27 mouse cellular contexts compared by ENCODE assay signal in genomic region chr2:67730771-67731170, GRCm38 (mm10).
DNase-seq lines count a peak whose midpoint lies in the region; ATAC-seq lines count a peak whose summit lies in the region.
"Had no signal": no experiment of that assay in that cellular context is flagged by ENCODE, and none has a peak within 500 bp of the region (broad histone marks: within the 10 kb centered on the region; RNA-seq: fewer than 3 reads in every experiment).

No protein-coding gene starts in this region.

- H3K4me3 ChIP-seq in hindbrain, embryonic 16.5 days (ENCODE audit: low read length), result no peak overlapping the region
- H3K4me3 ChIP-seq in hindbrain, embryonic 14.5 days (replicated peaks; ENCODE audit: low read length), result no peak overlapping the region
- no peak overlapping the region for H3K4me3 ChIP-seq in midbrain, embryonic 15.5 days
- no peak overlapping the region for H3K4me3 ChIP-seq in midbrain, embryonic 13.5 days (replicated peaks)
- H3K4me3 ChIP-seq: embryonic facial prominence, embryonic 13.5 days; erythroblast, embryonic 14.5 days; kidney, embryonic 15.5 days; limb, embryonic 12.5 days; neural tube, embryonic 15.5 days had no signal

- ATAC-seq in hindbrain, embryonic 16.5 days, result peak; percentile 63; the same call in 1 of the 2 replicates
- no peak for ATAC-seq in hindbrain, embryonic 14.5 days (ENCODE audit: low FRiP score)
- ATAC-seq in midbrain, embryonic 15.5 days (replicated peaks), result 0 out of 2 replicates have a peak, but pooled peaks have one; percentile 14
- ATAC-seq in midbrain, embryonic 13.5 days, result no peak
- ATAC-seq: liver, postnatal 0 days had no signal

- H3K4me1 ChIP-seq in hindbrain, embryonic 16.5 days (ENCODE audit: control insufficient read depth, insufficient read depth, low read depth, low read length), result no peaks in the 10 kb centered on the region
- peaks cover 3% of the 10 kb centered on the region; the same call in 1 of the 2 replicates for H3K4me1 ChIP-seq in hindbrain, embryonic 14.5 days (replicated peaks; ENCODE audit: control insufficient read depth, insufficient read depth, low read length)
- H3K4me1 ChIP-seq in midbrain, embryonic 15.5 days, result no peaks in the 10 kb centered on the region; the same call in 1 of the 2 replicates
- H3K4me1 ChIP-seq in midbrain, embryonic 13.5 days (replicated peaks), result no peaks in the 10 kb centered on the region
- H3K4me1 ChIP-seq: embryonic facial prominence, embryonic 13.5 days; kidney, embryonic 15.5 days; limb, embryonic 12.5 days had no signal

- peak; percentile 33 to 38 for DNase-seq in cerebellum, postnatal 10 days
- no peak for DNase-seq in cerebellum, adult 8-10 months
- no peak for DNase-seq in hindbrain, embryonic 14.5 days (ENCODE audit: low spot score)
- DNase-seq in retina, postnatal 1 day, result peak; percentile 37
- DNase-seq in right cerebral cortex, postnatal 4 days, result no peak
- DNase-seq: adrenal gland, postnatal 14 days; cerebellum, adult 11 months; cerebellum, postnatal 36 days; embryo, embryonic 11 days; gastrocnemius, postnatal 14 days; heart, adult 11 months; kidney, adult 11 months; kidney, postnatal 36 days; liver, postnatal 0 days; lung, postnatal 10 days; right cerebral cortex, postnatal 14 days; spleen, adult 18-20 months had no signal

- 60% methylated on average over 2 of the region's 2 CpGs for WGBS in hindbrain, embryonic 16.5 days
- 69% methylated on average over 2 of the region's 2 CpGs for WGBS in hindbrain, embryonic 14.5 days
- WGBS in midbrain, embryonic 15.5 days, result 61% methylated on average over 2 of the region's 2 CpGs
- 75% methylated on average over 2 of the region's 2 CpGs for WGBS in midbrain, embryonic 13.5 days

- no peak overlapping the region for H3K27ac ChIP-seq in hindbrain, embryonic 16.5 days (ENCODE audit: low read depth, low read length)
- H3K27ac ChIP-seq in hindbrain, embryonic 14.5 days, result no peak overlapping the region
- H3K27ac ChIP-seq in midbrain, embryonic 15.5 days, result no peak overlapping the region
- H3K27ac ChIP-seq in midbrain, embryonic 13.5 days, result no peak overlapping the region
- H3K27ac ChIP-seq: embryonic facial prominence, embryonic 13.5 days; kidney, embryonic 15.5 days; limb, embryonic 12.5 days; neural tube, embryonic 15.5 days had no signal

- no peaks in the 10 kb centered on the region for H3K9me3 ChIP-seq in hindbrain, embryonic 16.5 days (ENCODE audit: control insufficient read depth, low read length)
- no peaks in the 10 kb centered on the region for H3K9me3 ChIP-seq in hindbrain, embryonic 14.5 days (ENCODE audit: control insufficient read depth, low read length)
- no peaks in the 10 kb centered on the region for H3K9me3 ChIP-seq in midbrain, embryonic 15.5 days
- H3K9me3 ChIP-seq in midbrain, embryonic 13.5 days, result no peaks in the 10 kb centered on the region
- H3K9me3 ChIP-seq: embryonic facial prominence, embryonic 13.5 days; kidney, embryonic 15.5 days; limb, embryonic 12.5 days; neural tube, embryonic 15.5 days had no signal

- no peak overlapping the region for H3K4me2 ChIP-seq in hindbrain, embryonic 16.5 days (ENCODE audit: low read length)
- H3K4me2 ChIP-seq in hindbrain, embryonic 14.5 days (replicated peaks), result no peak overlapping the region
- H3K4me2 ChIP-seq in midbrain, embryonic 15.5 days, result no peak overlapping the region
- H3K4me2 ChIP-seq in midbrain, embryonic 13.5 days (replicated peaks), result no peak overlapping the region
- H3K4me2 ChIP-seq: embryonic facial prominence, embryonic 13.5 days; heart, embryonic 11.5 days; kidney, embryonic 15.5 days; limb, embryonic 12.5 days; liver, embryonic 11.5 days; neural tube, embryonic 15.5 days had no signal

- H3K27me3 ChIP-seq in hindbrain, embryonic 16.5 days (replicated peaks; ENCODE audit: control insufficient read depth, insufficient read depth, low read length), result no peaks in the 10 kb centered on the region
- no peaks in the 10 kb centered on the region for H3K27me3 ChIP-seq in hindbrain, embryonic 14.5 days (ENCODE audit: control insufficient read depth, insufficient read depth, low read length)
- no peaks in the 10 kb centered on the region for H3K27me3 ChIP-seq in midbrain, embryonic 15.5 days (replicated peaks)
- no peaks in the 10 kb centered on the region for H3K27me3 ChIP-seq in midbrain, embryonic 13.5 days
- H3K27me3 ChIP-seq: embryonic facial prominence, embryonic 13.5 days; kidney, embryonic 15.5 days; limb, embryonic 12.5 days; neural tube, embryonic 15.5 days had no signal

- no peaks in the 10 kb centered on the region for H3K36me3 ChIP-seq in hindbrain, embryonic 16.5 days (ENCODE audit: control insufficient read depth, insufficient read depth, low read length)
- H3K36me3 ChIP-seq in hindbrain, embryonic 14.5 days (replicated peaks; ENCODE audit: control insufficient read depth, insufficient read depth), result no peaks in the 10 kb centered on the region
- no peaks in the 10 kb centered on the region for H3K36me3 ChIP-seq in midbrain, embryonic 15.5 days (replicated peaks)
- H3K36me3 ChIP-seq in midbrain, embryonic 13.5 days, result no peaks in the 10 kb centered on the region
- H3K36me3 ChIP-seq: embryonic facial prominence, embryonic 13.5 days; kidney, embryonic 15.5 days; limb, embryonic 12.5 days; neural tube, embryonic 15.5 days had no signal

- no peak overlapping the region for H3K9ac ChIP-seq in hindbrain, embryonic 16.5 days (ENCODE audit: low read depth, low read length)
- no peak overlapping the region for H3K9ac ChIP-seq in hindbrain, embryonic 14.5 days
- H3K9ac ChIP-seq in midbrain, embryonic 15.5 days, result no peak overlapping the region
- no peak overlapping the region for H3K9ac ChIP-seq in midbrain, embryonic 13.5 days (replicated peaks)
- H3K9ac ChIP-seq: embryonic facial prominence, embryonic 13.5 days; kidney, embryonic 15.5 days; limb, embryonic 12.5 days; liver, postnatal 0 days; neural tube, embryonic 15.5 days had no signal

Comparison
In these comparisons a context has a peak if more than half of its experiments do, and no peak if none do; other contexts are left out.
1. DNase-seq: peak in cerebellum, postnatal 10 days (2 of 2) and retina, postnatal 1 day (single experiment); none in cerebellum, adult 8-10 months (single experiment), hindbrain, embryonic 14.5 days (single experiment) and right cerebral cortex, postnatal 4 days (single experiment).
2. ATAC-seq: peak in hindbrain, embryonic 16.5 days (single experiment) and midbrain, embryonic 15.5 days (single experiment); none in hindbrain, embryonic 14.5 days (single experiment) and midbrain, embryonic 13.5 days (single experiment).